Mouse (Mus musculus): ENCODE measurements at regions not wholly inside any gene's neighbourhood (a gene's known extent, or its start where the extent isn't known, plus 50 kb on each side); places are given as distances from the start of the nearest gene placed in this dataset.
A peak's percentile ranks its signal among the peaks of the same experiment; 100 is the strongest.

- Histone ChIP-seq H3K4me2 (ENCODE audit: low read length) (no peak overlapping the region), H3K27ac (no peak overlapping the region), H3K9ac (ENCODE audit: low read depth, low read length) (no peak overlapping the region), H3K4me1 (replicated peaks; ENCODE audit: insufficient read depth, low read length) (no peaks in the 10 kb centered on the region), H3K27me3 (ENCODE audit: insufficient read depth, low read length) (no peaks in the 10 kb centered on the region), H3K36me3 (ENCODE audit: insufficient read depth, low read length) (no peaks in the 10 kb centered on the region), H3K4me3 (replicated peaks; ENCODE audit: low read depth, low read length) (no peak overlapping the region), H3K9me3 (replicated peaks; ENCODE audit: low read length) (no peaks in the 10 kb centered on the region)
- no peak for TF ChIP-seq CTCF (IDR thresholded peaks at IDR 0.05; ENCODE audit: low read depth)
- DNase-seq (ENCODE audit: low spot score) (no peak), ATAC-seq (replicated peaks; ENCODE audit: low FRiP score, low read depth) (no peak)
- WGBS: 81% methylated on average over 14 of the region's 14 CpGs
These were observed 106.5 kb upstream of the Nebl start for GRCm38 (mm10) chr2:17837541-17838380.

GRCm38 (mm10) chr2:17832726-17833125 lies 101.5 kb upstream of the Nebl start:
- Histone ChIP-seq H3K9ac (ENCODE audit: low read depth, low read length) (no peak overlapping the region), H3K4me1 (replicated peaks; ENCODE audit: insufficient read depth, low read length) (no peaks in the 10 kb centered on the region), H3K4me2 (ENCODE audit: low read length) (no peak overlapping the region), H3K9me3 (replicated peaks; ENCODE audit: low read length) (no peaks in the 10 kb centered on the region), H3K27ac (no peak overlapping the region), H3K4me3 (replicated peaks; ENCODE audit: low read depth, low read length) (no peak overlapping the region), H3K27me3 (ENCODE audit: insufficient read depth, low read length) (no peaks in the 10 kb centered on the region), H3K36me3 (ENCODE audit: insufficient read depth, low read length) (no peaks in the 10 kb centered on the region)
- ATAC-seq (replicated peaks; ENCODE audit: low FRiP score, low read depth) (no peak), DNase-seq (ENCODE audit: low spot score) (no peak)
- 79% methylated on average over 3 of the region's 3 CpGs for WGBS
- peak; percentile 40 for TF ChIP-seq CTCF (IDR thresholded peaks at IDR 0.05; ENCODE audit: low read depth)

- Histone ChIP-seq H3K4me3 (replicated peaks; ENCODE audit: low read depth, low read length) (no peak overlapping the region), H3K27ac (no peak overlapping the region), H3K27me3 (ENCODE audit: insufficient read depth, low read length) (no peaks in the 10 kb centered on the region), H3K4me2 (ENCODE audit: low read length) (no peak overlapping the region), H3K9me3 (replicated peaks; ENCODE audit: low read length) (no peaks in the 10 kb centered on the region), H3K4me1 (replicated peaks; ENCODE audit: insufficient read depth, low read length) (no peaks in the 10 kb centered on the region), H3K9ac (ENCODE audit: low read depth, low read length) (no peak overlapping the region), H3K36me3 (ENCODE audit: insufficient read depth, low read length) (no peaks in the 10 kb centered on the region)
- ATAC-seq (replicated peaks; ENCODE audit: low FRiP score, low read depth) (no peak), DNase-seq (ENCODE audit: low spot score) (no peak)
- 88% methylated on average over 5 of the region's 5 CpGs for WGBS
- TF ChIP-seq CTCF (IDR thresholded peaks at IDR 0.05; ENCODE audit: low read depth): no peak
These were observed 99.0 kb upstream of the Nebl start for GRCm38 (mm10) chr2:17830216-17830615.

- H3K9ac ChIP-seq (ENCODE audit: low read depth, low read length): no peak overlapping the region
- no peaks in the 10 kb centered on the region for H3K36me3 ChIP-seq (ENCODE audit: insufficient read depth, low read length)
- DNase-seq (ENCODE audit: low spot score) (no peak), ATAC-seq (replicated peaks; ENCODE audit: low FRiP score, low read depth) (no peak)
- no peaks in the 10 kb centered on the region for H3K9me3 ChIP-seq (replicated peaks; ENCODE audit: low read length)
- no peak overlapping the region for H3K27ac ChIP-seq
- TF ChIP-seq CTCF (IDR thresholded peaks at IDR 0.05; ENCODE audit: low read depth): no peak
- no peak overlapping the region for H3K4me3 ChIP-seq (replicated peaks; ENCODE audit: low read depth, low read length)
- H3K27me3 ChIP-seq (ENCODE audit: insufficient read depth, low read length): no peaks in the 10 kb centered on the region
- WGBS: 78% methylated on average over 2 of the region's 2 CpGs
- no peaks in the 10 kb centered on the region for H3K4me1 ChIP-seq (replicated peaks; ENCODE audit: insufficient read depth, low read length)
- no peak overlapping the region for H3K4me2 ChIP-seq (ENCODE audit: low read length)
These were observed 94.0 kb upstream of the Nebl start for GRCm38 (mm10) chr2:17825271-17825670.

GRCm38 (mm10) chr2:17824176-17824575 lies 92.9 kb upstream of the Nebl start:
- H3K9me3 ChIP-seq (replicated peaks; ENCODE audit: low read length): no peaks in the 10 kb centered on the region
- no peak overlapping the region for H3K4me2 ChIP-seq (ENCODE audit: low read length)
- no peaks in the 10 kb centered on the region for H3K27me3 ChIP-seq (ENCODE audit: insufficient read depth, low read length)
- WGBS: 67% methylated on average over 5 of the region's 5 CpGs
- ATAC-seq (replicated peaks; ENCODE audit: low FRiP score, low read depth): no peak
- no peak overlapping the region for H3K4me3 ChIP-seq (replicated peaks; ENCODE audit: low read depth, low read length)
- no peak for TF ChIP-seq CTCF (IDR thresholded peaks at IDR 0.05; ENCODE audit: low read depth)
- no peaks in the 10 kb centered on the region for H3K36me3 ChIP-seq (ENCODE audit: insufficient read depth, low read length)
- no peak overlapping the region for H3K9ac ChIP-seq (ENCODE audit: low read depth, low read length)
- H3K4me1 ChIP-seq (replicated peaks; ENCODE audit: insufficient read depth, low read length): no peaks in the 10 kb centered on the region
- no peak overlapping the region for H3K27ac ChIP-seq
- no peak for DNase-seq (ENCODE audit: low spot score)

- H3K4me3 ChIP-seq (replicated peaks; ENCODE audit: low read depth, low read length): no peak overlapping the region
- no peaks in the 10 kb centered on the region for H3K27me3 ChIP-seq (ENCODE audit: insufficient read depth, low read length)
- no peak overlapping the region for H3K4me2 ChIP-seq (ENCODE audit: low read length)
- 89% methylated on average over 4 of the region's 4 CpGs for WGBS
- DNase-seq (ENCODE audit: low spot score) (no peak), ATAC-seq (replicated peaks; ENCODE audit: low FRiP score, low read depth) (no peak)
- no peak overlapping the region for H3K9ac ChIP-seq (ENCODE audit: low read depth, low read length)
- no peaks in the 10 kb centered on the region for H3K36me3 ChIP-seq (ENCODE audit: insufficient read depth, low read length)
- no peak overlapping the region for H3K27ac ChIP-seq
- no peaks in the 10 kb centered on the region for H3K9me3 ChIP-seq (replicated peaks; ENCODE audit: low read length)
- H3K4me1 ChIP-seq (replicated peaks; ENCODE audit: insufficient read depth, low read length): no peaks in the 10 kb centered on the region
- TF ChIP-seq CTCF (IDR thresholded peaks at IDR 0.05; ENCODE audit: low read depth): no peak
These were observed 91.3 kb upstream of the Nebl start for GRCm38 (mm10) chr2:17822621-17823006.

Measured in kidney, postnatal 0 days (tissue).